Mouse (Mus musculus) layer of hippocampus, postnatal 14 days (tissue): ENCODE data around the gene Gcg. TPM values are rescaled to one million over a fixed set of nuclear protein-coding genes. Genes with fewer than 3 reads are reported as not detected.
A peak's percentile ranks its signal among the peaks of the same experiment; 100 is the strongest.

Experiments used
- DNase-seq, 2 experiments: peaks; one replicate each; pipeline ENCODE4 v3.0.0; 2021 to 2022; ENCODE audit warnings: low spot score in 2 of 2, mixed read lengths in 1 of 2
- long read RNA-seq, 2 experiments: library from polyadenylated mRNA; stranded (forward); transcript quantifications; one replicate each; pipeline ENCODE4 v2.0.0; 2021
- total RNA-seq, 2 experiments: library from RNA; stranded (reverse); gene quantifications; 2 replicates each; pipeline ENCODE4 v1.2.3; 2021

The Gcg gene
- total RNA-seq: under 1 TPM in 1 of 2 experiments, not detected in 1; 0.64 TPM
- long read RNA-seq, experiment 1: 0 reads
- long read RNA-seq, experiment 2: 0 reads

DNA sequence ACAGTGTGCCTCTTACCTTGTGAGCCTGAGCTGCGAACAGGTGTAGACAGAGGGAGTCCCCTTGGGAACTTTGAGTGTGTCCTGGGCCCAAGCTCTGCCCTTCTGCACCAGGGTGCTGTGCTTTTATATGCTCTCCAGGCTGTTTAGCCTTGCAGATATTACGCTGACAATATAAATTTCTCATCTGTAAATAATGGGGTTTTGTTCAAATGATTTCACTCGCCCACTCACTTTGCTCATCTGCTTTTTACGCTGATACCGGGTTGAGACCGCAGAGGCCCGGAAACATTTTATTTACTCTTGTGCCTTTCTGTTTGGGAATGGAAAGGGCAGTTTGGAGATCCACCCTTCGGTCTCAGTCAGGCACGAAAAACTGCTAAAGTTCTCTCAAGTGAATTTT is at the start of gene Gcg:
Gene Gcg, minus strand, starts transcription at position 101 of the 400 bp plus-strand sequence.
- DNase-seq: no peak

DNA sequence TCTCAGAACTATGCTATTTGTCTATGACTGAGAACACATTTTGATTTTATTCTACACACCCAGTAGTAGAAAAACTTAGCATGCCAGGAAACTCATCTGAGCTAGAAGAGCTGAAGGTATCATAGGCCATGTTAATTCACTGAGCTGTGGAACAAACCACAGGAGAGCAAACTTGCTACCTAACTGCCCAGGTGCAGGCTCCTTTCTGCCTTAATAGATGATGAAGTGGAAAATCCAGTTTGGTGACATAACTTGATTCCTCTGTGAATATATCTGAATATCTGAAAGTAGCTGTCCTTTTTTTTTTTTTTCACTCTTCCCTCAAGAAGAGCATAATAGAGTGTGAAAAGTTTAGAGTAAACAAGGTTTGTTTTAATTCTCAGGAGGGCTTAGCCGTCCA is 47.6 kb upstream of the Gcg start:
- DNase-seq: no peak

DNA sequence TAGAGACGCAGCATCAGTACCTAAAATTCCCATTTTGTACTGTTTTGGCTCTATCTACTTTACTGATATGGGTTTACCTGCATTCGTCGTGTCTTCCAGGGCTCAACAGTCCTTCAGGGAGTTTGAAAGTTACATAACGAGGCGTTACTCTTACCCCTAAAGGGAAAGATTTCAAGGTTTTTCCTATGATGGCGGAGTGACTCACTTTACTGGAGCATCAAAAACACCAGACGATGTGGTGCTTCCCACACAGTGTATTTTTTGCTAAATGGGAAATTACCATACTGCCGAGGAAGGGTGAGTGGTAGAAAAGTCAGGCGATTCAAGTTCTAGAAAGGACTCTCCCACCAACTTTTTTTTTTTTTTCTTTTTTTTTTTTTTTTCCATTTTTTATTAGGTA is 42.9 kb upstream of the Gcg start:
- DNase-seq: no peak

DNA sequence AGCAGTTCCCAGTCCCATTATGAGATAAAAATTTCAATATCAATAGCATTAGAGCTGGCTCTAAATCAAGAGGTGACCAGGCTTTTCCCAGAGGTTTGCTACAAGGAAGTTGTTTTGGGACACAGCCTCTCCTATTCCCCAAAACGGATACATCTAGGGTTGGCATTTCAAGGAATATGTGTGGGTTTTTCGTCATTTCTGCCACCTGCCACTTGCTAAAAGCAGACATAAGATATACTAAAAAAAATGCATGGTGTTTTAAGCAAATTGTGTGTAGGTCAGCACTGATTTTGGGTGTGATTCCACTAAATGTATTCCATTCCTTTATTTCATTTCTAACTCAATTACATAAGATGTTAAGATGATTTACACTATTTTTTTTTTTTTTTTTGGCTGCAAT is 34.3 kb upstream of the Gcg start:
- no peak for DNase-seq

DNA sequence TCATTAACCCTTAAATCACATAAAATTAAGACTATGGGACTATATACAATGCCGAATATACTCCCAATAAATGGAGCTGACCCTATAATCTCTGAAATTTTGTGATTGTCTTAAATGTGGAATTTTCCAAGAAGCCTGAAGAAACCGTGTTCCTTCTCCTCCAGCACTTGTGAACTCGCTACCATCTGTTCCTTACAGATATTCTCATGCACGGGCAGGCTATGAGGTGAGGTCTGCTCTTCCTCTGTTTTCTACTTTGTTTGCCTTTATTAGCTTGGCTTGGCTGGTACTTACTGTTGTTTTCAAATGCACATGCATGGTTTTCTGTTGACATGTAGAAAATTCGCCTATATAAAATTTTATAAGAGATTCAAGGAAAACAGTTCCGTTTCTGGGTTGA is 31.0 kb upstream of the Gcg start:
- no peak for DNase-seq

DNA sequence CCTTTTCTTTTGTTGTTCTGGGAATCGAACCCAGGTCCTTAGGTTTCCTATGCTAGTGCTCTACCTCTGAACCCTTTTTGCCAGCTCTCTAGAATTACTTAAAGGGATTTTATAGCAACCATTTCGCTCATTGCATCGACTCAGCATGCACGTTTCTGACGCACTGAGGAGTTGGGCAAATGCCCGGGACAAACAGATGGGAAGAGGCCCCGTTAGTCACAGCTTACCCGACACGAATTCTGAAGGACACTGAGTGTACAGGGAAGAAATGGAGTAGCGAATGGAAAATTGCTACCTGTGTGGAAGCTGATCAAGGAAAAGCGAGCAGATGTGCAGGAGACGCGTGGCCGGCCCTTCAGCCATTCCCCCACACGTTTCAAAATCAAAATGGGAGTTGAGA is 30.0 kb upstream of the Gcg start:
- peak; percentile 14 to 49 for DNase-seq

DNA sequence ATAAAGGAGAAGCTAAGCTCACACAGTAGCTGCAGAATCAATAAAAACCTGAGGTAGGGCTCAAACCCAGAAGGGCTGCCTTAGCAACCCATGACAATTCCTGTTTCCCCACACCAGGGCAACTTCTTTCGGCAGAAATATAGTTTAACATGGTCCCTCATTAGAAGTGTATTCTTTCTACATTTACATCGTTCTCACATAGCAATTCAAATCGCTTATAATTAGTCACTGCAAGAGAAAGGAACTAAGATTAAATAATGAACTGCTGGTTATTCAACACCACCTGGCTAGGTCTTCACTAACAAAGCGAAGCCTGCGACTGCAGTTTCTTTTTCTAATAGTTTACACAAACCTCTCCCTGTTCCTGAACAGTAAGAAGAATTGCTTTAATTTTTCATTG is 23.7 kb upstream of the Gcg start:
- no peak for DNase-seq

DNA sequence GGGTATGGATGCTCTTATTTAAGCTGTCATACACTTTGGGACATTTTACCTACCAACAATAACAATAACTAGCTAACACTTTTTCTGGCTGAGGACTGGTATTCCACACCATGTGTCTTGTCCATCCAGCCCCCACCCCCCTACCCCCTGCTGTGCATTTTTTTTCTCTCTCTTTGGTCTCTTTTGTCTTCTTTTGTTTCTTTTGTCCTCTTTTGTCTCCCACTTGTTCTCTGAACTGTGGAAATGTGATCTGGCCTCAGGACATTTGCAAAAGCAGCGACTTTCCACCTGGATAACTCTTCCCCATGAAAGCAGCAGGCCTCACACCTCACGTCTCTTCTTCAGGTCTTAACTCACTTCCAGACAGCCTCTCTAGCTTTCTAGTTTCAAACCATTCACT is 23.0 kb upstream of the Gcg start:
- no peak for DNase-seq

DNA sequence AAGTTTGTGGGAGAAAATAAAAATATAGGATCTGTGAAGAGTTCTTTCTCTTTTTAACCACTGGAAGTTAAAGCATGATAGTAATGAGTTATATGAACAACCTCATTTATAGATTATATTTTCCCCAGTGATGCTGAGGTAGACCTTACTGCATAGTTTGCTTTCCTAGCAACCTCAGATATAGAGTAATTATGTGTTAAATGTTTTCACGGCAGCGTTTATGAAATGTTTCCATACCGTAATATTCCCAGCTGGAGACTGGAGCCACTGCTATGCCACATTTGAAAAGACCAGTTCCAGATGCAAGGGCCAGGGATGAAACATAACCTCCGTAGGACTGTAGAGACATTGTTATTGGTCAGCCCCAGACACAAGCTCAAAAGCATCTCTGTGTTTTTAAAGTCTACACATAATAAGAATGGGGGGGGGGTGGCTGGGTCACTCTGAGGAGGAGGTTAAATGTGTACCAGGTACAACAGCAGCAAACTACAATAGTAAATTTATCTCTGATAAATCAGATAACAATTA is 20.9 kb upstream of the Gcg start:
- DNase-seq: no peak

DNA sequence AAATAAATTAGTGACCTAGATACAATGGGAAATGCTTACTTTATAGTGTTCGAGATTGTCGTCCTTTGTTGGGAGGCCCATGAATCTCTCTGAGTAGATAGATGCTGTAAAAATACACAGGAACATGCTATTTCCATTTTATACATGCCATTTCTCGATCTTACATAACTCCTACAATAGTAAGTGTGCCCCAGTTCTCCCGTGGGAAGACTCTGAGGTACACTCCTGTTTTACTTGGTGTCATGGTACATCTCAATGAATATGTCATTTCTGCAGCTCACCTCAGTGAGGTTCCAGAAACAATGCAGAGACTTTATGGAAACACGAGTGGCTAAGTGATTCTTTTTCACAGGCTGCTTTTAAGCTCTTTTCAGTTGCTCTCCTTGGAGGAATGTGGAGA is 19.9 kb upstream of the Gcg start:
- DNase-seq: no peak

DNA sequence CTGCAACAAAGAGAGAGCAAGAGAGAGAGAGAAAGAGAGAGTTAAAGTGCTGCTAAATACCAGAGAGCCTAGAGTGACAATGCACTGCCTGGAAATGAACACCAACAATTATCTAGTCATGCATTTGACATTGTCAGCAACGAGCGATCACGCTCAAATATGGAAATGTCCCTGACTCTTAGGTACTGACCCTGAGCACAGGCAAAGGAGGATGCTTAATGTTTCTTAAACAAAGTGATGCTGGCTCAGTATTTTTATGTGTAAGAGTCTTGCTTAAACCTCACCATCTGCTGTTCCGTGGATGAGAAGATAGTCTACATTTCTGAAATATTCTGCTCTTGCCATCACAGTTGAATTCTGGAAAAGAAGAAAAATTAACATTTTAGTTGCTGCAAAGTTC is 19.1 kb upstream of the Gcg start:
- no peak for DNase-seq

DNA sequence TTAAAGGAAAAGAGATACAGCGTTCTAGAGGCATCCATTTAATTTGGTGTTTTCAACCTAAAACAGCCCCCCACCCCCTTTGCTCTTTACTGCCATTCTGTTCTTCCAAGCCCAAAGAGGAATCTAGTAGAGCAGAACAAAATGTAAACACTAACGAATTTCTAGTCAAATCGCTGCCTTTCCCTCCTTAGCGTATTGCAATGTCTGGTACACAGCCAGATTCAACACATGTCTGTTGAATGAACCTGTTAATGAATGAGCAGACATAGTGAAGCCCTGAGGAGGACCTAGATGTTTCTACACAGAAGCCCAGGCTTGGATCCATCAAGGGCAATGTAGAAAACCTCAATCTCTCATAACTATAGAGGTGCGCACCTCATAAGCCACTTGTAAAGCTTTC is 15.4 kb upstream of the Gcg start:
- no peak for DNase-seq

DNA sequence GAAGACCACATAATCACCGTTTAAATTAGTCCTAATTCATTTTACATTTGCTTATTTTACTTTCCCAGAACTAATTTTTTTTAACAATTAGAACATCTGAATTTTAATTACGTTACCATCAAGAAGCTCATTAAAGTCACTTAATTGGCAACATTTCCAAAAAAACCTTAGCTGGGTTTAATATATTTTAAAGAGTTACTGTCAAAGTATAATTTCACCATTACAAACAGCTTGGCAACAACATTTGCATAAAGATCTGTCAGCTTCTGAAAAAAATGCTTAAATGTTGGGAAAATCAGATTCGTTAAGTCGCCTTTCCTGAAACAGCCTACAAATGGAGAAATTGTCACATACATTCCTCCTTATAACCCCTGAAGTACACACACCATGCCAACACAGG is 14.6 kb upstream of the Gcg start:
- DNase-seq: no peak

DNA sequence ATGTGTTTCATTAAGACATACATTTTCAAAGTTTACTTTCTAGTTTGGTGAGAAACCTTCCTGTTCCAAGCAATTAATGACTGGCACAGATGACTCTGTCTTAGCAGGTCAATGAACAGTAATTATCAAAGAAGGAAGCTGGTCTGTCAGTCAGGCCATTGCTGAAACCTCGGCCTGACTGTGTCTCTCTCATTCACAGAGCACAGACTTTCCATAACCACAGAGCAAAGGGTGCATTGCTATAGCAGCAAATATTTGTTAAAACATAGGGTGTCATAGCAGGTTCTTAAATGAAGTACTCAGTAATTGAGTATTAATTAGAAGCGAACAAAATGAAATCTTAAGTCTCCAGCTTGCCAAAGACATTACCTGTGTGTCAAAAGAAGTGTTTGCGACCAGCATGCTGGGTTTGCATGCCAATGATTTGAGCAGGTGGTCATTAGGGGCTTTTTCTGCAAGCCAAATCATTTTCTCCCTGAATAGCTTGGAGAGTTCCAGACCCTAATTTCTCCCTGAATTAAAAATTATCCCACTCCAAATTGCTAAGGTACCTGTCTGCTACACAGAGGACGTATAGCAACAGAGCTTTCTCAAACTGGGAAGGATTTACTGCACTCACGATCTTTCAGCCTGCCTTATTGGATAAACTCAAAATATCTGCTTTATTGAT is 14.0 kb upstream of the Gcg start:
- DNase-seq: no peak

DNA sequence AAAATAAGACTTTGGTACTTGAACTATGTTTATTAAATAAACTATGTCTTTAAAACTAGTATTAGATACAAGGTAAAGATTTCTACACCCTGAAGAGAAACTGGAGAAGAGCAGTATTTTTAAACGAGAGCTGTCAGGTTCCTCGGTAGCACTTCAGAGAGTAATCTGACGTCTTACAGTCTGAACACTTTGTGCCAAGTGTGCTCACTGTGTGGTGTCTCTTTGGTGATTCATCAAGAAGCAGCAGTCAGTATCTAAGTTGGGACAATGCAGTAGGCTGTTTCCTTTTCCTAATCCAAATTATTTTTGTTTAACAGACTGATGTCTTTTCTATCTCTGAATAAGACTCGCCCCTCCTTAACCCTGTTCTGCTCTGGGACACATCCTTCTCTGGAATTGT is 12.0 kb upstream of the Gcg start:
- DNase-seq: no peak

DNA sequence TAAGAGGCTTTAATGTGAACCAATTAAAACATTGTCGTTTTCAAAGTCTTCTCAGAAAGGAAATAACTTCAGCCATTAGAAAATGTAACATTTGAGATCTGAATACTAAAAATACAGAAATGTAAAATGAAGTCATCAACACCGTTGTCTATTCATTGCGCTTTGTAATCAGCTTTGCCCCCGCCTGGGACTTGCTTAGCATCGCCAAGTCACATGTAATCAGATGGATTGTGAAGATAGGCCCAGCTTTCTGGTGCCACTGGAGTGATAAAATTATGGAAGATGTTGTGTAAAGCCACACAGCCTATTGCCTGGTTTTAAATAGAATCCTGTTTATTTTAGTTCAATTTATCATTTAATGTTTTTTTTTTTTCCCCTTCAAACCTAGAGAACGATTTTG is 6.4 kb upstream of the Gcg start:
- DNase-seq: no peak

DNA sequence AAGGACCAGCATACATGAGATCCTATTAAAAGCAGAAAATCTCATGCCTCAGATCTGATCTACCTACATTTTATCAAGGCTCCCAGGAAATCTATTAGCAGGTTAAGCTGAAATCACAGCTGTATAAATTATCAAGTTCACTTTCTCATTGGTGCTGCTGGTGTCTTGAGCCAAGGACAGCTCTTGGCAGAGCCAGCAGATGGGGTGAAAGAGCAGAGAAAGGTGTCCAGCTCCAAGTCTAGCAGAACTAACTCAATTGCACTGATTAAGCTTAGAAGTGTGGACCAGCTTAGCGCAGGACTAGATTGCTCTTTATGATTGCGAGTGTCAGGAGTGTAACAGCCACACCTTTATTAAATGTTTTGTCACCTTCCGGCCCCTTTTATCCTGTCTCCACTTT is 1.5 kb upstream of the Gcg start:
- no peak for DNase-seq

DNA sequence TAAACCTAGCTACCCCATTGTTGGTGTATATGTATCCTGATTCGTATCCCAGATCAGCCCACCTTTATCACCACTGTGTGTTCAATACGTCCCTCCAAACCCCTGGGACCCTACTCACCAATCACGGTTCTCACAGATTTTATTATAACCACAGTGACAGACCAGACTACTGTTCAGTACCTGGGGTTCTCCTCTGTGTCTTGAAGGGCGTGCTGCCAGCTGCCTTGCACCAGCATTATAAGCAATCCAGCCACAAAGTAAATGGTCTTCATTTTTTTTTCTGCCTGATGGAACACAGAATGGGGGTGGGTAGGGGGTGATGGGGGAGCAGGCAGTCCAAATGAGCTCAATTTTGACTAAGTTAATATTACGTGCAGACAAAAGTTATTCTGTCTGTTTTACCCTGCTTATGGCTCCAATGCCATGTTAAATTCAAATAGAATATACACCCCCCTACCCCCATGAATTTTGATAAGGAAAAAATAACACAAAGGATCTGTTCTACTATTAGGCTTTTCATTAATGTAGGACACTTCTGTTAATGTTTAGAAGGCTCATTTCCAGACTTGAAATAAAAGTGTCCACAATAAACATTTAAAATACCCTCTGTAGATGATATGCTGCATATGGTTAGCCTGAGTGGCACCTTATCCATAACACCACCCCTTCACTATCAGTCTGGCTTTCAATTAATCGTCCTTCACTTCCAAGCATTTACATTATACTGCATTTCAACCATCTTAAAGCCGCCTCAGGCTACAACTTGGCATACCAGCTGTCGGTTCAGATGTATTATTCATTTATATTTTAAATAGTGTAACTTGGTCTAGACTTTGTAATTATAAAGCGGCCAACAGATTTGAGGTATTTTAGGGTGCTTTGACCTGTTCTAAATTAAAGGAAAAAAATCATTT is 2.9 kb downstream of the Gcg start:
- DNase-seq: no peak

DNA sequence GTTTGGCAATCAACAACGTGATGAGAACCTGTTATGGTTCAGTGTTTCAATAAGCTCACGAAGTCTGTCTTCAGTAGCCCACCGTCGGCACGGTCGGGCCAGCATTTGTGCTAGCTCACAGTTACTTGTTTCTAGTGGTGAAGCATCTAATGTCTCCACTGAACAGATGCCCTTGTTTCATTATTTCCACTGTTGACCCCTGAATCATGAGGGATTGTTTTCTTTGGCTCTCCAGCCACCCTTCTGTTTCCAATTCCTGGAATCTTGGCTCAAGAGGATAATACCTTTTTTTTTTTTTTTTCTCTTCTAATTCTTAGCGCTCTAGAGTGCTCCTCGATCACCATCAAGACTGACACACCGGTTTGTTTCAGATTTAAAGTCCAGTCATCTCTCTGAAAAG is 13.9 kb downstream of the Gcg start:
- DNase-seq: no peak

DNA sequence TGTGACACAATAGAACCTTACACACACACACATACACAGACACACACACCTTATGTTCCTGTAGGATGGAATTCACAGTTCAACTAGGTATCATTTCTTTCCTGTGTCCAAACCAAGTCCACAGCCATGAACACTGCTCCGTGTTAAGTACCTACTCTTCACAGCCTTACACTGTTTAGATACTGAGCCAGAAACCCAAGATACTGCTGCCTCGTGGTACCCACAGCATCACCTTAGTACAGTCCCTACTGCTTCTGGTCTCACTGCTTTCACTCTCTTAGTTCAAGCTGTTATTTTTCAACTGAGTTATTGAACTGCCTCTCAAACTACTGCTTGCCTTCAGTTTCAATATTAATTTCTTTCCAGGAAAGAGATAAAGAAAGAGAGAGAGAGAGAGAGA is 20.2 kb downstream of the Gcg start:
- DNase-seq: no peak

DNA sequence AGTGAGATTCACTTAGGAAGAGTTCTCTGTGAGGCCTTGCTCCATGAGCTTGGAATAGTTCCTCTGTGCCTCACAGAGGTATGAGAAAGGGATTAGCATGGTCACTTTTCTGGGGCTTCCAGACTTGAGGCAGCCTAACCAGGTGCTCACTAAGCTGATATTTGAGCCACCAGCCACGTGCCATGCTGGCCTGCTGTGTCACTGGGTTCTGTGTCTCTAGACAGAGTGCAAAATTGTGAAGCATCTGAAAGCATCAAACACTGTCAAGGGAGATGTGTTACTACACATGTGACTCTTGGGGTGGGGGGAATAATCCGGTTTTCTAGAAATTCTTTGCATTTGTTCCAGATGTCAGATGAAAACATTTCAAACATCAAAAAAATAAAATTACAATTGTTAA is 21.3 kb downstream of the Gcg start:
- no peak for DNase-seq

DNA sequence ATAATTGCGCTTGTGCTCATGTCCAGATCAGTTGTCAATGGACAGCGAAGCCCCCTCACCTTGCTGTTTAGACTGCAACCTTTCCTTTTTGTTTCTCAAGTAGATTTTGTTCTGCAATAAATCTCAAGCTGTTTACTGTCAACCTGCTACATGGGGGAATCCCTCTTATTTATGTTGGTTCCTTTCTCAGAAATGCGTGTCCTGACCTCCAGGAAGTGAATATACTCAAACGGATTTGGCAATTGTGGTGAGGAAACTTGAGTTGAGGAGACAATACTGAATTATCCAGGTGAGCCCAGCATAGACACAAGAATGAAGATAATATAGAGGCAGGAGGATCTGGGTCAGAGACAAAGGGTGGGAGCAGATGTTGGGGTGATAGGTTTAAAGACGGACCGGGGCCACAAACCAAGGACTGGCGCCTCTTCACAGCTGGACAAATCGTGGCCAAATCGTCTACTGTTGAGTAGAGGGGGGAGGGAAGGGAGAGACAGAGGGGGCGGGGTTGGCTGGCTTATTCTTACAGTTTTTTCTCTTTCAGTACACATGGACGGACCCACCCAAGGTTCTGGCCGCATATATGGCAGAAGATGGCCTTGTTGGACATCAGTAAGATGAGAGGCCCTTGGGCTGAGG is 22.5 kb downstream of the Gcg start:
- no peak for DNase-seq
